Mouse (Mus musculus): ENCODE results near the gene Rfx4.

The Rfx4 gene

DNA sequence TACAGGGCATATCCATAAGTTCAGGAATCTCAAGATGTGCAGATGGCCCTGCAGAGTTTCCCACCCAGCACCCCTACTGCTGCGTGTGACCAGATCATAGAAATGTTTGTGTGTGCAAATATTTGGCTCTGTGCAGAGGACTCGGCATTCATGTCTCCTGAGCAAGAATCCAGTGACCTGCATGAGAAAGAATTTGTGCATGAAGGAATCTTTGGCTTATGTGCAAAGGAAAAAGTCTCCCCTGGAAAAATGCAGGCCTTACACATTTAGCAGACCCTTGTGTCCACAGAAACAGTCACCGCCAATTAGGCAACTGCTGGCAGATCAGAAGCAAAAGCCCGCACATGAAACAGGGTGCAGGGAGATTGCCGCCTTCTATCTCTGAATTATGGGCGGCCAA, 22.4 kb upstream of the Rfx4 start:
- TF ChIP-seq CTCF (conservative IDR thresholded peaks at IDR 0.05; ENCODE audit: low read length) (no peak), NANOG (IDR thresholded peaks at IDR 0.05; ENCODE audit: borderline replicate concordance, low read length) (no peak), POU5F1 (IDR thresholded peaks at IDR 0.05; ENCODE audit: borderline replicate concordance, low read length) (no peak)
- Histone ChIP-seq H3K4me3 (replicated peaks; ENCODE audit: low read length) (no peak overlapping the region), H3K9me3 (ENCODE audit: low read length) (peaks cover 3% of the 10 kb centered on the region; the same call in 1 of the 2 replicates), H3K27me3 (ENCODE audit: insufficient read depth, low read length) (peaks cover 20% of the 10 kb centered on the region), H3K36me3 (ENCODE audit: insufficient read depth, low read length) (no peaks in the 10 kb centered on the region), H3K4me1 (replicated peaks; ENCODE audit: low read depth, low read length) (peaks cover 10% of the 10 kb centered on the region)

GRCm38 (mm10) chr10:84754851-84755785, 744 bp upstream of the Rfx4 start:
- Histone ChIP-seq H3K27me3 (ENCODE audit: insufficient read depth, low read length) (peaks cover 86% of the 10 kb centered on the region), H3K4me1 (replicated peaks; ENCODE audit: low read depth, low read length) (peaks cover 66% of the 10 kb centered on the region), H3K9me3 (ENCODE audit: low read length) (peaks cover 15% of the 10 kb centered on the region), H3K4me3 (replicated peaks; ENCODE audit: low read length) (peak overlapping the region; percentile 71), H3K36me3 (ENCODE audit: insufficient read depth, low read length) (0 out of 2 replicates have a peak, but pooled peaks cover 3% of the 10 kb centered on the region)
- TF ChIP-seq NANOG (IDR thresholded peaks at IDR 0.05; ENCODE audit: borderline replicate concordance, low read length), result no peak

DNA sequence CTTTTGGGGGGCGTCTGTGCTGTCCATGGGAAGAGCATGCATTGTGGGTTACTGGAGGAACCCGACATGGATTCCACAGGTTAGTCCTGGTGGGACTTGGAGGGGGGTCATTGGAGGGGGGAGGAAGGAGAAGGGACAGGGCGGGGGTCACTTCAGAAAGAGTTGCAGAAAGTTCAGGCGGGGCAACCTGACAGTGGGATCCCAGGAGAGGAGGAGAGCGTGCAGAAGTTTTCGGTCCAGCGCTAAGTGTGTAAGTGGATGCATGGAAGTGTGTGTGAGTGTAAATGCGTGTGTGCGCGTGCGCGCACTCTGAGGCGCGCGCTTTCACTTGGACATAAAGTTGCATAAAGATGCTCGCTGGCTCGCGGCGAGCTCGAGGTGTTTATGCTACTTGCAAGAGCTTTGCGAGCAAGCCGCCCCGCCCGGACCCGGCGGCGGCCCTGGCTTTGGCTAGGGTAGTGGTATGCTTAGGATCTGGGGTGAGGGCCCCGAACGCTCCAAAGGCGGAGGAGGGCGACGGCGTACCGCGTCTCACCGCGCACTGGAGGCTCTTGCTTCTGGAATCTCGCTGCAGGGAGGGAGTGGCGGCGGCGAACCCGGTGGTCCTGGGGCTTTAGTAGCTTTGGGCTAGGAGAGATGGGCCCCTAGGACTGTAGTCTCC, 703 bp downstream of the Rfx4 start:
- H3K4me3 ChIP-seq (replicated peaks; ENCODE audit: low read length), result peak overlapping the region; percentile 71
- no peaks in the 10 kb centered on the region for H3K36me3 ChIP-seq (ENCODE audit: insufficient read depth, low read length)
- peaks cover 73% of the 10 kb centered on the region for H3K4me1 ChIP-seq (replicated peaks; ENCODE audit: low read depth, low read length)
- H3K9me3 ChIP-seq (ENCODE audit: low read length), result peaks cover 2% of the 10 kb centered on the region
- TF ChIP-seq NANOG (IDR thresholded peaks at IDR 0.05; ENCODE audit: borderline replicate concordance, low read length) (no peak), CTCF (conservative IDR thresholded peaks at IDR 0.05; ENCODE audit: low read length) (no peak), POU5F1 (IDR thresholded peaks at IDR 0.05; ENCODE audit: borderline replicate concordance, low read length) (no peak)
- peaks cover 96% of the 10 kb centered on the region for H3K27me3 ChIP-seq (ENCODE audit: insufficient read depth, low read length)

- H3K4me1 ChIP-seq (replicated peaks; ENCODE audit: low read depth, low read length), result peaks cover 70% of the 10 kb centered on the region
- TF ChIP-seq CTCF (conservative IDR thresholded peaks at IDR 0.05; ENCODE audit: low read length) (no peak), POU5F1 (IDR thresholded peaks at IDR 0.05; ENCODE audit: borderline replicate concordance, low read length) (no peak), NANOG (IDR thresholded peaks at IDR 0.05; ENCODE audit: borderline replicate concordance, low read length) (no peak)
- no peaks in the 10 kb centered on the region for H3K9me3 ChIP-seq (ENCODE audit: low read length)
- H3K36me3 ChIP-seq (ENCODE audit: insufficient read depth, low read length), result no peaks in the 10 kb centered on the region
- H3K27me3 ChIP-seq (ENCODE audit: insufficient read depth, low read length), result peaks cover 96% of the 10 kb centered on the region
- H3K4me3 ChIP-seq (replicated peaks; ENCODE audit: low read length), result peak overlapping the region; percentile 62; the same call in 1 of the 2 replicates
Measured at GRCm38 (mm10) chr10:84757426-84758199, 1.8 kb downstream of the Rfx4 start.

DNA sequence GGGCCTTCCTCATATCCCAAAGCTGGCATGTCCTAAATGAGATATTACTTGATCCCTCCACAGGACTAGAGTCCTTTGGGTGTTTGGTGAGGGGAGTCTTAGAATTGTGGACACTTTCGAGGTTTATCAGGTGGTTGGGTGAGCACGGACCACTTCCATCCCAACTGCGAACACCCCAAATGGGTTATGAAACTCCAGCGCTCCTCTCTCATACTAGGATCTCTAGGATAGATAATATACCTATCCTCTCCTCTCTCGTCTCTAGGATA, 2.3 kb downstream of the Rfx4 start:
- no peaks in the 10 kb centered on the region for H3K36me3 ChIP-seq (ENCODE audit: insufficient read depth, low read length)
- TF ChIP-seq POU5F1 (IDR thresholded peaks at IDR 0.05; ENCODE audit: borderline replicate concordance, low read length), result no peak
- no peak for TF ChIP-seq NANOG (IDR thresholded peaks at IDR 0.05; ENCODE audit: borderline replicate concordance, low read length)
- TF ChIP-seq CTCF (conservative IDR thresholded peaks at IDR 0.05; ENCODE audit: low read length), result no peak
- H3K4me3 ChIP-seq (replicated peaks; ENCODE audit: low read length), result peak overlapping the region; percentile 62; the same call in 1 of the 2 replicates
- H3K4me1 ChIP-seq (replicated peaks; ENCODE audit: low read depth, low read length), result peaks cover 65% of the 10 kb centered on the region
- no peaks in the 10 kb centered on the region for H3K9me3 ChIP-seq (ENCODE audit: low read length)
- H3K27me3 ChIP-seq (ENCODE audit: insufficient read depth, low read length), result peaks cover 96% of the 10 kb centered on the region

GRCm38 (mm10) chr10:84758483-84759431, 2.9 kb downstream of the Rfx4 start:
- peak overlapping the region; percentile 62 for H3K4me3 ChIP-seq (replicated peaks; ENCODE audit: low read length)
- peaks cover 63% of the 10 kb centered on the region for H3K4me1 ChIP-seq (replicated peaks; ENCODE audit: low read depth, low read length)
- TF ChIP-seq NANOG (IDR thresholded peaks at IDR 0.05; ENCODE audit: borderline replicate concordance, low read length), result peak; percentile 93
- no peak for TF ChIP-seq CTCF (conservative IDR thresholded peaks at IDR 0.05; ENCODE audit: low read length)
- peak; percentile 29; the same call in 1 of the 2 replicates for TF ChIP-seq POU5F1 (IDR thresholded peaks at IDR 0.05; ENCODE audit: borderline replicate concordance, low read length)
- no peaks in the 10 kb centered on the region for H3K36me3 ChIP-seq (ENCODE audit: insufficient read depth, low read length)
- peaks cover 97% of the 10 kb centered on the region for H3K27me3 ChIP-seq (ENCODE audit: insufficient read depth, low read length)
- H3K9me3 ChIP-seq (ENCODE audit: low read length), result no peaks in the 10 kb centered on the region

GRCm38 (mm10) chr10:84759511-84760117, 3.8 kb downstream of the Rfx4 start:
- Histone ChIP-seq H3K27me3 (ENCODE audit: insufficient read depth, low read length) (peaks cover 97% of the 10 kb centered on the region), H3K36me3 (ENCODE audit: insufficient read depth, low read length) (no peaks in the 10 kb centered on the region), H3K4me1 (replicated peaks; ENCODE audit: low read depth, low read length) (peaks cover 57% of the 10 kb centered on the region)

More at GRCm38 (mm10) chr10:84759511-84760117, 3.8 kb downstream of the Rfx4 start:
- H3K4me3 ChIP-seq (replicated peaks; ENCODE audit: low read length), result peak overlapping the region; percentile 62
- H3K9me3 ChIP-seq (ENCODE audit: low read length), result no peaks in the 10 kb centered on the region
- TF ChIP-seq CTCF (conservative IDR thresholded peaks at IDR 0.05; ENCODE audit: low read length) (no peak), NANOG (IDR thresholded peaks at IDR 0.05; ENCODE audit: borderline replicate concordance, low read length) (no peak), POU5F1 (IDR thresholded peaks at IDR 0.05; ENCODE audit: borderline replicate concordance, low read length) (no peak)

Measured in E14TG2a.4 (cell line).